Mouse (Mus musculus) midbrain, postnatal 0 days (tissue): ENCODE results near the gene Relb. TPM values are rescaled to one million over a fixed set of nuclear protein-coding genes. Genes with fewer than 3 reads are reported as not detected.

Experiments used
- ATAC-seq: fragments of 200-750 bp; cut with Nextera tagmentation; 2 replicates; pipeline ENCODE4 v1.8.0; 2017; ENCODE audit warnings: moderate number of reproducible peaks, mild to moderate bottlenecking, moderate TSS enrichment, moderate library complexity; ENCODE audit not compliant: low FRiP score
- DNase-seq: peaks from one replicate; pipeline ENCODE4 v3.0.0-alpha.2; 2015; ENCODE audit warnings: low spot score
- H3K27ac ChIP-seq: fragments of 300-500 bp; sonication (generic); 2 replicates; pipeline ENCODE4 v1.5.1; 2014; ENCODE audit warnings: low read depth, mild to moderate bottlenecking, low read length, mixed read lengths
- H3K27me3 ChIP-seq: fragments of 300-500 bp; sonication (generic); 2 replicates; pipeline ENCODE4 v1.6.1; 2014; ENCODE audit warnings: low read length, control low read depth, mixed read lengths; ENCODE audit not compliant: insufficient read depth
- H3K36me3 ChIP-seq: fragments of 300-500 bp; sonication (generic); 2 replicates; pipeline ENCODE4 v1.6.1; 2014; ENCODE audit warnings: low read length, control low read depth, mixed read lengths; ENCODE audit not compliant: insufficient read depth
- H3K4me1 ChIP-seq: fragments of 300-500 bp; sonication (generic); 2 replicates; pipeline ENCODE4 v1.6.1; 2014; ENCODE audit warnings: mild to moderate bottlenecking, control low read depth, antibody characterized with exemption, low read length, mixed read lengths; ENCODE audit not compliant: insufficient read depth
- H3K4me2 ChIP-seq: fragments of 300-500 bp; sonication (generic); 2 replicates; pipeline ENCODE4 v1.6.1; 2014; ENCODE audit warnings: low read depth, mild to moderate bottlenecking, low read length, mixed read lengths; ENCODE audit not compliant: poor library complexity, severe bottlenecking
- H3K4me3 ChIP-seq: fragments of 300-500 bp; sonication (generic); 2 replicates; pipeline ENCODE4 v1.5.1; 2014; ENCODE audit warnings: low read depth, mild to moderate bottlenecking, low read length, moderate library complexity
- H3K9ac ChIP-seq: fragments of 300-500 bp; sonication (generic); replicated peaks from 2 replicates; pipeline ENCODE4 v1.6.1; 2014; ENCODE audit warnings: mild to moderate bottlenecking, low read length, moderate library complexity, mixed read lengths; ENCODE audit not compliant: poor library complexity, severe bottlenecking
- H3K9me3 ChIP-seq: fragments of 300-500 bp; sonication (generic); 2 replicates; pipeline ENCODE4 v1.6.1; 2016; ENCODE audit warnings: low read length, control low read depth
- CTCF ChIP-seq: IDR thresholded peaks from 2 replicates; pipeline ENCODE4 v1.5.1; 2016; ENCODE audit warnings: antibody characterized with exemption, mild to moderate bottlenecking
- WGBS: fragments of 180-500 bp; shearing (Covaris S2); extraction: QIAGEN DNeasy Blood & Tissue Kit; methylation state at CpG from one replicate; pipeline ENCODE4 v1.1.7; 2014; 5-methylcytosine and 5-hydroxymethylcytosine counted together
- polyA plus RNA-seq: library from polyadenylated mRNA; unstranded; fragments of >200 nt; fragmentation: Nextera tagmentation; extraction: Ambion mirVana; gene quantifications from 2 replicates; pipeline ENCODE4 v1.2.1, GENCODE M21; 2015
- total RNA-seq: library from RNA; depleted of rRNA; stranded (reverse); fragments of >200 nt; gene quantifications from 2 replicates; pipeline ENCODE4 v1.2.3, GENCODE M21; 2014

The Relb gene
- total and polyA plus RNA-seq, 2 experiments from 2014 or later: 5.6 to 7.3 TPM

DNA sequence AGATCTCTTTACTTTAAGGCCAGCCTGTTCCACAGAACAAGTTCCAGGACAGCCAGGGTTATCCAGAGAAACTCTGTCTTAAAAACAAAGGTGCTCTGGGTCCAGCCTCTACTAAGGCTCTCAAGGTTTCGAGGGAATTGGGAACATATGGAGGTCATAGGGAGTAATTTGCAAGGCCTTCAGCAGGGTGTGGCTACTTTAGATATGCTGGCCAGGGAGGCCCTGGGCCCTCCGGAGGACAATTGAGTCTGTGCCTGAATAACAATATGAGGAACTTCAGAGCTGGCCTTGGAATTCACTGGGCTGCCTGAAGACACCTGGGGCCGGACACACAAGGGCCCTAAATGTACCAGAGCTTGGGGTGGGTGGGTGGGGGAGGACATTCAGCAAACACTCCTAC is 53.7 kb downstream of the Relb start:
- no peak for TF ChIP-seq CTCF
- Histone ChIP-seq H3K4me2 (no peak overlapping the region), H3K27ac (no peak overlapping the region), H3K4me3 (no peak overlapping the region), H3K27me3 (peaks cover 31% of the 10 kb centered on the region), H3K9me3 (no peaks in the 10 kb centered on the region), H3K9ac (no peak overlapping the region), H3K36me3 (peaks cover 11% of the 10 kb centered on the region; the same call in 1 of the 2 replicates), H3K4me1 (peaks cover 12% of the 10 kb centered on the region)
- DNase-seq (no peak), ATAC-seq (no peak)
- WGBS: 59% methylated on average over 3 of the region's 3 CpGs

DNA sequence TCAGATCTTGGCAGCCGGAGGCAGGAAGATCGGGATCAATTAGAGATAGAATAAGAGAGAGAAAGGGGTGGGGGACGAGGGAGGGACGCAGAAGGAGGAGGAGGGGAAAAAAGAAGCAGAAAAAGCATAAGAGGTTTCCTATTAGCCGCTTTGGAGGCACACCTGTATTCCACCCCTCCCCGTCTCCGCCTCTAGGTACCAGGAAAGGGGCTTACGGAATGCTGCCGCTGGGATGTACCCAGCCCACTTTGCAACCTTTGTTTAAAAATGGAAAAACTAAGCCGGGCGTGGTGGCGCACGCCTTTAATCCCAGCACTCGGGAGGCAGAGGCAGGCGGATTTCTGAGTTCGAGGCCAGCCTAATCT is 55.5 kb downstream of the Relb start:
- DNase-seq (no peak), ATAC-seq (peak; percentile 1; the same call in 1 of the 2 replicates)
- H3K9ac ChIP-seq: peak overlapping the region; percentile 80
- peak overlapping the region; percentile 79 for H3K4me2 ChIP-seq
- H3K4me1 ChIP-seq: peaks cover 12% of the 10 kb centered on the region
- 19% methylated on average over 16 of the region's 16 CpGs for WGBS
- H3K27me3 ChIP-seq: peaks cover 25% of the 10 kb centered on the region
- no peak for TF ChIP-seq CTCF
- H3K4me3 ChIP-seq: peak overlapping the region; percentile 65
- H3K27ac ChIP-seq: peak overlapping the region; percentile 52; the same call in 1 of the 2 replicates
- 0 out of 2 replicates have a peak, but pooled peaks cover 10% of the 10 kb centered on the region for H3K36me3 ChIP-seq
- H3K9me3 ChIP-seq: no peaks in the 10 kb centered on the region

DNA sequence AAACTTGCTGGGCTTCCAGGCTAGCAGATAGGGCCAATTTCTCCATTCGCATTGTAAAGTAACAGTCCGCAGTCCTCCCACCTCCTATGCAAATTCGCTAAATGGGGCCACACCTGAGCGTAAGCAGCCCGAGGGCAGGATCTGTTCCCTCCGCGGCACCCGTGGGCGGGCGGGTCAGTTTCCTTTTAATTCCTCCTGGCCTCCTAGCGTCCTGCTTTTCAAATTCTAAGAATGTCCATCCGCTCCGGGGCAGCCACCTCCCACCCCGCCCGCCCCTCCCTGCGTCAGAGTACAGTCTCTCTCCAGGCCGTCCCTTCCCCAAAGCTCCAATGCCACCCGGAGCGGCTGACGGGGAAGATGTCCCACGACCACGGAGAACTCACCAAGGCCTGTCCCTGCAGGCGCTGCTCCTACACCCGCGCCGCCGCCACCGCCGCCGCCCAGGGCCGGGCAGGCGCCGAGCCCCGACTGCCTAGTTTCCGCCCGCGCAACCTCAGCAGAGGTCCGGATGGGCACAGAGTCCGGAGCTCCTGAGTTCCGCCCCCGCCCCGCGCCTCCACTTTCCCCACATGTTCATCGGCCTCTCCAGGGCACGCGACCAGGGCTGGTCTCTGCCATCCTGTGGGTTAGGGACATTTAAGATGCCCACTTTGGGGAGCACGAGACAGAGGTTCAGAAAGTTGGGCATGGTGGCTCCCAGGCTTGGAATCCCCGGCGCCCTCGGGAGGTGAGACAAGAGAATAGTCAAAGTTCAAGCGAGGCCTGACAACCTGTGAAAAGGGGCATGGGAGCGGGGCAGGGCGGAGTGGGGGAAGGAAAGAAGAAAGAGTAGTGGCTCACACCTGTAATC is 56.1 kb downstream of the Relb start:
- WGBS: under 1% methylated on average over 51 of the region's 53 CpGs

DNA sequence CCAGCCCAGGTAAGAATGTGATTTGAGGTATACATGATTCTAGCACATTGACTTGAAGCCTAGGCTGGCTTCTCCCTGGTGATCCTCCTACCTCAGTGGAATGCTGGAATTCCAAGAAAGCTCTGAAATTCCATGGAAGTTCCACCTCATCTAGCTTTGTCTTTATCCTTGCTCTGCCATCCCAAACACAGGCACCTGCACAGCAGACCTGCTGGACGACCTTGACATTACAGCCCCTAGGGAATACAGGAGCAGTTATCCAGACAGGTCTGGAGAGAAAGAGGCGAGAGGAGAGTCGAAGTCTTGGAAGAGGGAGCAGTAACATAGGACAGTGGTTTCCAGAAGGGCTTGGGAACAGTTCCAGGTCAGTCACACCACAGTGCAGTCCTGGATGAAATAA is 59.6 kb downstream of the Relb start:
- WGBS: 87% methylated on average over 3 of the region's 3 CpGs
- no peak for DNase-seq
- peak; percentile 17; the same call in 1 of the 2 replicates for TF ChIP-seq CTCF

More for the DNA sequence above, 56.1 kb downstream of the Relb start:
- peak overlapping the region; percentile 80 for H3K9ac ChIP-seq
- peaks cover 12% of the 10 kb centered on the region for H3K4me1 ChIP-seq
- H3K4me2 ChIP-seq: peak overlapping the region; percentile 79
- no peaks in the 10 kb centered on the region for H3K9me3 ChIP-seq
- peak; percentile 90 for ATAC-seq
- H3K4me3 ChIP-seq: peak overlapping the region; percentile 65
- H3K27ac ChIP-seq: peak overlapping the region; percentile 52
- peaks cover 20% of the 10 kb centered on the region for H3K27me3 ChIP-seq
- TF ChIP-seq CTCF: peak; percentile 22
- DNase-seq: peak; percentile 79
- 0 out of 2 replicates have a peak, but pooled peaks cover 10% of the 10 kb centered on the region for H3K36me3 ChIP-seq

DNA sequence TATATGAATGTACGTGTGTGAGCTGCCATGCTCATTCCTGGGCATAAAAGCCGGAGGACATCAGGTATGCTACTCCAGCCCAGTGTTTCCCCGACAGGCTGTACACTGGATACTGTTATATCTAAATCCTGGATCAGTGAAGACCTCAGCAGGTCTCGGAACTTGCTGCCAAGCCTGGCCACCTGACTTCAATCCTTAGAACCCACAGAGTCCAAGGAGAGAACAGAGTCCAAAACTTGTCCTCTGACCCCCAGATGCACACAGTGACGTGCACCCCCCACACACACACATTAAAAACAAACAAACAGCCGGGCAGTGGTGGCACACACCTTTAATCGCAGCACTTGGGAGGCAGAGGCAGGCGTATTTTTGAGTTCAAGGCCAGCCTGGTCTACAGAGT is 61.8 kb downstream of the Relb start:
- DNase-seq (no peak), ATAC-seq (no peak)
- H3K4me3 ChIP-seq: no peak overlapping the region
- H3K9ac ChIP-seq: no peak overlapping the region
- H3K27me3 ChIP-seq: no peaks in the 10 kb centered on the region
- 90% methylated on average over 8 of the region's 8 CpGs for WGBS
- H3K4me2 ChIP-seq: no peak overlapping the region
- no peak overlapping the region for H3K27ac ChIP-seq
- H3K36me3 ChIP-seq: peaks cover 30% of the 10 kb centered on the region
- TF ChIP-seq CTCF: no peak
- no peaks in the 10 kb centered on the region for H3K9me3 ChIP-seq
- peaks cover 4% of the 10 kb centered on the region for H3K4me1 ChIP-seq

More for the DNA sequence above, 59.6 kb downstream of the Relb start:
- H3K9ac ChIP-seq: no peak overlapping the region
- no peaks in the 10 kb centered on the region for H3K27me3 ChIP-seq
- no peak overlapping the region for H3K27ac ChIP-seq
- no peaks in the 10 kb centered on the region for H3K9me3 ChIP-seq
- peaks cover 24% of the 10 kb centered on the region for H3K36me3 ChIP-seq
- H3K4me1 ChIP-seq: peaks cover 5% of the 10 kb centered on the region
- no peak for ATAC-seq
- H3K4me2 ChIP-seq: no peak overlapping the region
- no peak overlapping the region for H3K4me3 ChIP-seq

DNA sequence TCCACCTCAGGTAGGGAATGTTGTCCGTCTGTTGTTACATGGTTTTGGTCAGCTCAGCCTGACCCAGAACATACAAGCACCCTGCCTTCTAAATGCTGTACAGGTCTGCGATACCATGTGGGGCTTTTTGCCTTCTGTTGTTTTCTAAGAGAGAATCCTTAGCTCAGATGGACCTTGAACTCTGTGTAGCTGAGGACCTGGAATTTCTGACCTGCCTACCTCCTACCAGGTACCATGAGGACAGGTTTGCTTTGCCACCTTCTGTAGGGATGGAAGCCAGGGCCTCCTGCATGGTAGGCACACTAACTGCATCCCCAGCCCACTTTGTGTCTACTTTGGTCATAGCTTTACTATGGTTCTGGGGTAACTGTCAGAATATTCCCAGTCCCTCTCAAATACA is 63.4 kb downstream of the Relb start:
- ATAC-seq (no peak), DNase-seq (no peak)
- H3K27ac ChIP-seq: no peak overlapping the region
- no peak overlapping the region for H3K4me3 ChIP-seq
- H3K27me3 ChIP-seq: no peaks in the 10 kb centered on the region
- H3K4me1 ChIP-seq: no peaks in the 10 kb centered on the region; the same call in 1 of the 2 replicates
- H3K4me2 ChIP-seq: no peak overlapping the region
- no peaks in the 10 kb centered on the region for H3K9me3 ChIP-seq
- H3K9ac ChIP-seq: no peak overlapping the region
- H3K36me3 ChIP-seq: peaks cover 30% of the 10 kb centered on the region
- TF ChIP-seq CTCF: no peak
- 94% methylated on average over 2 of the region's 2 CpGs for WGBS
